Mouse (Mus musculus): ENCODE results near the gene Cep131. TPM values are rescaled to one million over a fixed set of nuclear protein-coding genes. Genes with fewer than 3 reads are reported as not detected.

Cep131 gene
- polyA plus RNA-seq, 1 experiment from 2014 or later: 31.9 TPM

DNA sequence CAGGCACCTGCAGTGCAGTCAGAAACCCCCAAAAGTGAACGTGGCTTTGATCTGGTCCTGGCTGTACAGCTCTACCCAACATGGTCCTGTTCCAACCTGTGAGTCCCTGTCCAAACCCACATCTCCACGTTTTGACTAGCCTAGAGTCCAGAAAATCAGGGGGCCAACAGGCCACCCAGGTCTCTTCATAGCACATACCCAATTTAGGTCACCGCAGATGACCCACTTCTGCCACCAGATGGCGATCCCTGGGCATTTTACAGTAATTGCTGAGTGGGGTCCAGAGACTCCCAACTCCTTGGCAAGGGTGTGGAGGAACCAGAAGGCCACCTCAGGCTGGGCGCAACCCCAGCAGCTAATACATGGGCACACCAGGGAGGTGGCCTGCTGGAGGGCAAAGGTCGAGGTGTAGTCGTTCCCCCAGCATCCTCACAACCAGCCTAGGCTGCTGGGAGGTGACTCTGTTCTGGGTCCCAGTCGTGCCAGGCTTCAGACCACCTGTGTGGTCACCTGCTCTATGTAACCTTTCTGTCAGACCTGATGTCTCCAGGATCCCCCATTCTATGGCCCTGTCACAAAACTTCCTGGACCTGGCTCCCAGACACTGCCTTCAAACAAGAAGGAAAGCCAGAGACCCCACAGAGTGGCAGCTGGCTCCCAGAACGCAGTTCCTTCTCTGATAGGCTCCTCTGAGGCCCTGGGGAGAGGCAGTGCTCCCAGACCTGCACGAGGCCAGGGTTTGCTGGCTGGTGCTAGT is 56.3 kb downstream of the Cep131 start:
- Histone ChIP-seq H3K4me3 (replicated peaks; ENCODE audit: low read depth, low read length) (no peak overlapping the region), H3K9me3 (ENCODE audit: control insufficient read depth, low read length) (no peaks in the 10 kb centered on the region), H3K27ac (replicated peaks; ENCODE audit: low read depth, low read length) (no peak overlapping the region), H3K27me3 (ENCODE audit: control insufficient read depth, insufficient read depth, low read length) (no peaks in the 10 kb centered on the region), H3K4me2 (ENCODE audit: low read length) (no peak overlapping the region), H3K9ac (replicated peaks; ENCODE audit: low read length) (no peak overlapping the region), H3K4me1 (ENCODE audit: control insufficient read depth, insufficient read depth, low read length) (no peaks in the 10 kb centered on the region), H3K36me3 (ENCODE audit: control insufficient read depth, insufficient read depth, low read length) (no peaks in the 10 kb centered on the region)
- DNase-seq: peak; percentile 81
- ATAC-seq (ENCODE audit: low FRiP score, low TSS enrichment): peak; percentile 46; the same call in 1 of the 2 replicates
- 40% methylated on average over 10 of the region's 10 CpGs for WGBS

DNA sequence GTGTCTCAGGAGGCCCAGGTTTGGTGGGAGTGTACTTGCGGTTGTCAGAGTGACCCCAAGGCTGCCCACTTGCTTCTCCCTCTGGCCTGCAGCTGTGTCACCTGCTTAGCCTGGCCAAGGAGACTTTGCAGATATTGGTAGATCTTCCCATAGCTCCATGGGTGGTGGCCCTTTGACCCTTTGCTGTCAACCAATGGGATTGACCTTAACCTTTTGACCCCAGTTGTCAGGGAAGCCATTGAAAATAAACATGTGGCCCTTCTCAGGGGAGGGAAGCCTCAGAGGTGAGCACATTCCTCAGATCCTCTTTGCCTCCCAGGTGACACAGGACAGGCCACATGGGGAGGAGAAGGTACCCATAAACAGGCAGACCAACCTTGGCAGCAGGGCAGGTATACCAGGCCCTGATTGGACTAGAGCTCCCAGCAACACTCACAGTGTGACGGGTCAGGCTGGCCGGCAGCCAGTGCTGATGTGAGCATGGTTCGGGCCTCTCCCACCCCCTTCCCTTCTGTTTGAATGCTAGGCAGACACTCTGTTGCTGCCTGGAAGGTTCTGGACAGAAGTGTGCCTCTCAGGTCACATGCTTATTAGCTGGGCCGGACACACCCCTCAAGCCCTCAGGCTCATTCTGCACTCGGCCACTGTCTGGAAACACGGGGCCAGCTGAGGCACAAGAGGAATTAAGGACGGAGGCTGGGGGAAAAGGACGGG is 57.0 kb downstream of the Cep131 start:
- DNase-seq: no peak
- Histone ChIP-seq H3K4me2 (ENCODE audit: low read length) (no peak overlapping the region), H3K9me3 (ENCODE audit: control insufficient read depth, low read length) (no peaks in the 10 kb centered on the region), H3K27ac (replicated peaks; ENCODE audit: low read depth, low read length) (no peak overlapping the region), H3K36me3 (ENCODE audit: control insufficient read depth, insufficient read depth, low read length) (no peaks in the 10 kb centered on the region), H3K4me3 (replicated peaks; ENCODE audit: low read depth, low read length) (no peak overlapping the region), H3K4me1 (ENCODE audit: control insufficient read depth, insufficient read depth, low read length) (no peaks in the 10 kb centered on the region), H3K27me3 (ENCODE audit: control insufficient read depth, insufficient read depth, low read length) (no peaks in the 10 kb centered on the region), H3K9ac (replicated peaks; ENCODE audit: low read length) (no peak overlapping the region)
- WGBS: 37% methylated on average over 9 of the region's 9 CpGs
- ATAC-seq (ENCODE audit: low FRiP score, low TSS enrichment): no peak

DNA sequence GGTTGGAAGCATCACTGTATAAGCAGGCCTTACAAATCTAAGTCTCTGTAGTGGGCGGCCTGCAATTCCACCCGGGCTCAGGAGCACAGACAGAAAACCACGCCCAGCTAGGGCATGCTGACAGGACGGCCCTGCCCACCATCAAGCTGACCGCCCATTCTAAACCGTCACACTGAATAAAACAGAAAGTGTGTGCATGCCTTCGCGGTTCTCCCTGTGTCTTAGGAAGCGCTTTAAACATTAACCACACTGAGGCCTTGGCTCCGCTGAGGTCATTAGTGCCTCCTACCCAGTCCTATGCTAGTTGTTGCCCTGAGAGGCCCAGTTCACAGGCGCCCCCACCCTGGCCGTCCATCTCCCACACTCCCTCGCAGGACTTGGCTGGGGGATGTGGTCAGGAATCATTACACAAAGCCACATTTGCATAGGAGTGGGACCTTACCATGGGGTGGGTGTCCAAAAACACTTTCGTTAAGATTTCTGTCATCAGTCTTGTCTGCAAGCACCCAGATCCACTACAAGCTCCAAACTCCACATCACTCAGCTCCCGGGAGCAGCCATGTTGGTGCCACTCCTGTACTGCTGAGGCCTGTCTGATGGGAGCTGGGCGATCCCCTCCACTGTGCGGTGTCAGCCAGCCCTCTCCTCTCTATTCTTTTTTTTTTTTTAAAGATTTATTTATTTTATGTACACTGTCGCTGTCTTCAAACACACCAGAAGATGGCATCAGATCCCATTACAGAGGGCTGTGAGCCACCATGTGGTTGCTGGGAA is 58.1 kb downstream of the Cep131 start:
- Histone ChIP-seq H3K4me2 (ENCODE audit: low read length) (no peak overlapping the region), H3K9ac (replicated peaks; ENCODE audit: low read length) (no peak overlapping the region), H3K4me3 (replicated peaks; ENCODE audit: low read depth, low read length) (no peak overlapping the region), H3K9me3 (ENCODE audit: control insufficient read depth, low read length) (no peaks in the 10 kb centered on the region), H3K27ac (replicated peaks; ENCODE audit: low read depth, low read length) (no peak overlapping the region), H3K4me1 (ENCODE audit: control insufficient read depth, insufficient read depth, low read length) (no peaks in the 10 kb centered on the region), H3K36me3 (ENCODE audit: control insufficient read depth, insufficient read depth, low read length) (no peaks in the 10 kb centered on the region), H3K27me3 (ENCODE audit: control insufficient read depth, insufficient read depth, low read length) (no peaks in the 10 kb centered on the region)
- no peak for ATAC-seq (ENCODE audit: low FRiP score, low TSS enrichment)
- DNase-seq: no peak
- WGBS: 66% methylated on average over 18 of the region's 18 CpGs

DNA sequence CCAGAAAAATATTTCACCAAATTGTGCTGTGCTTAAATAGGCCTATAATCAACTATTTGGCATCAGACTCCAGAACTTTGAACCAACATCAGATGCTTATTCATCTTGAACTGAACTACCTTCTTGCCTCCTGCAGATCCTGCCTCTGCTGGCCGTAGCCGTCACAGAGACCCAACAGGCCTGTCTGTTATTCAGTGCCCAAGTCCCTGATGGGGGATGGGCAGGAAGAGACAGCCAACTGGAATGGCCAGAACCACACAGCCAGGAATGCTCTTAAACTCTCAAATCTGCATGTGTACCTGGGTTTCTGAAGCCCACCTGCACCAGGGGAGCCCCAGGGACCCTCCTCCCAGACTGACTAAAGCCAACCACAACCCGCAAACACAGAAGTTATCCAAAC is 59.7 kb downstream of the Cep131 start:
- H3K9ac ChIP-seq (replicated peaks; ENCODE audit: low read length): no peak overlapping the region
- 78% methylated on average over 3 of the region's 3 CpGs for WGBS
- H3K4me1 ChIP-seq (ENCODE audit: control insufficient read depth, insufficient read depth, low read length): peaks cover 10% of the 10 kb centered on the region
- no peak overlapping the region for H3K27ac ChIP-seq (replicated peaks; ENCODE audit: low read depth, low read length)
- no peak for ATAC-seq (ENCODE audit: low FRiP score, low TSS enrichment)
- H3K27me3 ChIP-seq (ENCODE audit: control insufficient read depth, insufficient read depth, low read length): no peaks in the 10 kb centered on the region
- no peaks in the 10 kb centered on the region for H3K9me3 ChIP-seq (ENCODE audit: control insufficient read depth, low read length)
- H3K4me3 ChIP-seq (replicated peaks; ENCODE audit: low read depth, low read length): no peak overlapping the region
- no peak for DNase-seq
- no peak overlapping the region for H3K4me2 ChIP-seq (ENCODE audit: low read length)
- H3K36me3 ChIP-seq (ENCODE audit: control insufficient read depth, insufficient read depth, low read length): no peaks in the 10 kb centered on the region

DNA sequence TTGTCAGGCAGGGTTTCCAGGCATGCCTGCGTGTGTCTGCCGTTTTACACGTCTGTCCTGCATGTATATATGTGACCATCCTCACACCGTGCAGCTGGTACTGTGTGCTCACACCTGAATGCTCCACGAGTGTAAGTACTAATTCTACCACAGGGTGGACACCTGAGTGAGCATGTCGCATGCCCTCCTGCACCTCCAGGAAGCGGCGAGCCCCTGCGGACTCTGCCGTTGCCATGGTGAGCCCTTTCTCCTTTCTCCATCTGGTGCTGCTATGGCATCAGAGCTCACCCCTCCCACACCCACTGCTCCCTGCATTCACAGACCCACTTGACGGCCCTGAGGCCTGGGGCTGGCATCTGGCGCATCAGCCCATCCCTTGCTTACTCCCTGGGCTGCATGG is 63.8 kb downstream of the Cep131 start:
- Histone ChIP-seq H3K4me3 (replicated peaks; ENCODE audit: low read depth, low read length) (no peak overlapping the region), H3K9ac (replicated peaks; ENCODE audit: low read length) (no peak overlapping the region; the same call in 1 of the 2 replicates), H3K36me3 (ENCODE audit: control insufficient read depth, insufficient read depth, low read length) (no peaks in the 10 kb centered on the region), H3K9me3 (ENCODE audit: control insufficient read depth, low read length) (no peaks in the 10 kb centered on the region), H3K27me3 (ENCODE audit: control insufficient read depth, insufficient read depth, low read length) (no peaks in the 10 kb centered on the region), H3K4me2 (ENCODE audit: low read length) (no peak overlapping the region), H3K4me1 (ENCODE audit: control insufficient read depth, insufficient read depth, low read length) (peaks cover 19% of the 10 kb centered on the region), H3K27ac (replicated peaks; ENCODE audit: low read depth, low read length) (peak overlapping the region; percentile 60)
- peak; percentile 77 for DNase-seq
- 33% methylated on average over 12 of the region's 12 CpGs for WGBS
- peak; percentile 55; the same call in 1 of the 2 replicates for ATAC-seq (ENCODE audit: low FRiP score, low TSS enrichment)

DNA sequence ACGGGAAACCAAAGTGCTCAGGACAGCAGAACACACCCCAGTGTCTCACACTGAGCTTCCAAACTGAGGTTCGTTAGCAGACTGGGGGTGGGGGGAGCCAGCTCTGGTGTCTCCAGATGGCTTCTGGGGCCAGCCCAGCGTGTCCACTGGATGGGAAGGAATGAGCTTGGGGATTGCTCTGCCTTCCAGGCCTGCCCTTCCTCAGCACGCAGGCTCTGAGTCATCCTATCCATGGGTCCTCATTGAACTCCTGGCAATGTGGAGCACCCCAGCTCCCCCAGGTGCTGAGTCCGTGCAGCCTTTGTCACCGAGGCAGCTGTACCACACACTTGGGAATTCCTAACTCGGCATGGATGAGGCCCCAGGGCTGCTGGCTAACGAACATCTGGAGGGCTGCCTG is 64.4 kb downstream of the Cep131 start:
- no peak overlapping the region for H3K4me3 ChIP-seq (replicated peaks; ENCODE audit: low read depth, low read length)
- peaks cover 19% of the 10 kb centered on the region for H3K4me1 ChIP-seq (ENCODE audit: control insufficient read depth, insufficient read depth, low read length)
- peak overlapping the region; percentile 60; the same call in 1 of the 2 replicates for H3K27ac ChIP-seq (replicated peaks; ENCODE audit: low read depth, low read length)
- DNase-seq: no peak
- H3K4me2 ChIP-seq (ENCODE audit: low read length): no peak overlapping the region
- no peak overlapping the region for H3K9ac ChIP-seq (replicated peaks; ENCODE audit: low read length)
- no peaks in the 10 kb centered on the region for H3K9me3 ChIP-seq (ENCODE audit: control insufficient read depth, low read length)
- no peaks in the 10 kb centered on the region for H3K27me3 ChIP-seq (ENCODE audit: control insufficient read depth, insufficient read depth, low read length)
- no peak for ATAC-seq (ENCODE audit: low FRiP score, low TSS enrichment)
- H3K36me3 ChIP-seq (ENCODE audit: control insufficient read depth, insufficient read depth, low read length): no peaks in the 10 kb centered on the region
- WGBS: 47% methylated on average over 8 of the region's 8 CpGs

DNA sequence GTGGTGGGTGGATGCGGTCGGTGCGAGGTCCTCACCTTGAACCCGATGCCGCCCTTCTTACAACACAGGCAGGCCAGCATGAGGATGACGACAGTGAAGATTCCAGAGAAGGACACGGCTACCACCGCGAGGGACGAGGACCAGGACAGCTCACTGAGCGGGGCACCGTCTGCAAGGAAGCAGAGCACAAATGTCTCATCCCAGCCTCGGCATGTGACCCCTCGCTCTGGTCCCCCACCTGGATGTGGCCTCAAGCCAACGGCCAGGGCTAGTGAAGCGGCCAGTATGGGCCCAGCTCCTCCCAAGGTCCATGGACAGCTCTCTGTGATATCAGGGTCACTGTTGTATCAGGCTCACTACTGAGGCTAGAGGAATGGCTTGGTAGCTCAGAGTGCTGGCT is 65.3 kb downstream of the Cep131 start:
- Histone ChIP-seq H3K4me1 (ENCODE audit: control insufficient read depth, insufficient read depth, low read length) (peaks cover 19% of the 10 kb centered on the region), H3K9me3 (ENCODE audit: control insufficient read depth, low read length) (no peaks in the 10 kb centered on the region), H3K4me3 (replicated peaks; ENCODE audit: low read depth, low read length) (no peak overlapping the region), H3K4me2 (ENCODE audit: low read length) (no peak overlapping the region), H3K36me3 (ENCODE audit: control insufficient read depth, insufficient read depth, low read length) (no peaks in the 10 kb centered on the region), H3K27me3 (ENCODE audit: control insufficient read depth, insufficient read depth, low read length) (no peaks in the 10 kb centered on the region), H3K9ac (replicated peaks; ENCODE audit: low read length) (no peak overlapping the region), H3K27ac (replicated peaks; ENCODE audit: low read depth, low read length) (no peak overlapping the region)
- ATAC-seq (ENCODE audit: low FRiP score, low TSS enrichment) (no peak), DNase-seq (no peak)
- WGBS: 95% methylated on average over 16 of the region's 16 CpGs

DNA sequence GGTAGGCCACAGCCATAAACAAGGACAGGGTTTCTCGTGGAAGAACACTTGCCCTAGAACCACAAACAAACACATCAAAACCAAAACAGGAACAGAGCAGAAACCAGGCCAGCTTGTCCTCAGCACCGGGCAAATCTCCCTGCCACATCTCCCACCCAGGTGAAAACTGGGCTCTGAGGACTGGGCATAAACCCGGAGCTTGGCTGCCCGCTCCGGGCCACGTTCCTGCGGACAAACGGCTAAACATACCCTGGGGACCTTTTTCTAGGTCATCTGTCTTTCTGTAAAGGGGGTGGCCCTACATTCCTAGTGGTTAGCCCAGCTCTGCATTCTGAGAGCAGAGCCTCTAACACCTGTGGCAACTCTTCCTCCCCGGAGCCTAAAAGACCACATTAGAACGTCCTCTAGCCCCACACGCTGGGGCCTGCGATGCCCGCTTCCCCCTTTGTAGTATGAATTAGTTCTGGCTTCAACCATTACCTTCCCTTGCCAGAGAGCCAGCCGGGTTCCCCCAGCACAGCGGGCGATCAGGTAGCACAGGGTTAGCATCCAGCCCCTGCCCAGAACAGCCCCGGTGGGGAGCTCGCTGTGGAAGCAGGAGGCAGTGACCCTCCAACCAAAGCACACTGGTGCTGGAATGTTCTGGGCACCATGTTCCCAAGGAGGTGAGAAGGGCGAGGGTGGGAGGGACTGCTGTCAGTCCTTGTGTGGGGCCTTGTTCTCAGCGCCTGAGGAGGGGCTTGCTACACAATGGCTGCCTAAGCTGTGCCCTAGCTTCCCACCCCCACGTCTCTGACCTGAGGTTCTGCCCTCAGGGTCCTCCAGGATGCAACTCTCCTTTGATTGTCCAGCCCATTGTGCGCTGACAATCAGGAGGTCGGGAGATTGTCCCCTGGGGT is 66.8 kb downstream of the Cep131 start:
- 44% methylated on average over 23 of the region's 23 CpGs for WGBS
- Histone ChIP-seq H3K4me2 (ENCODE audit: low read length) (no peak overlapping the region), H3K9me3 (ENCODE audit: control insufficient read depth, low read length) (no peaks in the 10 kb centered on the region), H3K36me3 (ENCODE audit: control insufficient read depth, insufficient read depth, low read length) (peaks cover 6% of the 10 kb centered on the region; the same call in 1 of the 2 replicates), H3K4me1 (ENCODE audit: control insufficient read depth, insufficient read depth, low read length) (peaks cover 19% of the 10 kb centered on the region), H3K27me3 (ENCODE audit: control insufficient read depth, insufficient read depth, low read length) (no peaks in the 10 kb centered on the region), H3K4me3 (replicated peaks; ENCODE audit: low read depth, low read length) (no peak overlapping the region), H3K9ac (replicated peaks; ENCODE audit: low read length) (no peak overlapping the region; the same call in 1 of the 2 replicates), H3K27ac (replicated peaks; ENCODE audit: low read depth, low read length) (no peak overlapping the region)
- no peak for DNase-seq
- ATAC-seq (ENCODE audit: low FRiP score, low TSS enrichment): no peak
